Mouse (Mus musculus) A20 (cell line): Measurements from ENCODE around the gene Pde4d.
"Not testable (repeated sequence)": the region's sequence is repeated elsewhere in the genome, so short reads cannot be mapped to it uniquely, and the experiment has no call there.

Source experiments
- DNase-seq: peaks from one replicate; pipeline ENCODE4 v3.0.0-alpha.2; 2011; ENCODE audit warnings: low read depth, low spot score

The Pde4d gene

GRCm38 (mm10) chr13:109881161-109881857 is 1431.6 kb downstream of the Pde4d start:
- no peak for DNase-seq

GRCm38 (mm10) chr13:109883636-109884035 is 1433.9 kb downstream of the Pde4d start:
- no peak for DNase-seq

- no peak for DNase-seq
Observed at GRCm38 (mm10) chr13:109884812-109885211, 1435.1 kb downstream of the Pde4d start.

- no peak for DNase-seq
Observed at GRCm38 (mm10) chr13:109888293-109888692, 1438.5 kb downstream of the Pde4d start.

- no peak for DNase-seq
Observed at GRCm38 (mm10) chr13:109891194-109891909, 1441.6 kb downstream of the Pde4d start.

GRCm38 (mm10) chr13:109891910-109892265 is 1442.1 kb downstream of the Pde4d start:
- no peak for DNase-seq

GRCm38 (mm10) chr13:109899442-109900428 is 1450.0 kb downstream of the Pde4d start:
- DNase-seq: no peak

GRCm38 (mm10) chr13:109901811-109902210 is 1452.1 kb downstream of the Pde4d start:
- DNase-seq: no peak

- DNase-seq: not testable (repeated sequence)
Observed at GRCm38 (mm10) chr13:109902460-109902854, 1452.7 kb downstream of the Pde4d start.

GRCm38 (mm10) chr13:109902855-109903763 is 1453.4 kb downstream of the Pde4d start:
- DNase-seq: no peak

GRCm38 (mm10) chr13:109903764-109904510 is 1454.2 kb downstream of the Pde4d start:
- no peak for DNase-seq

- DNase-seq: no peak
Observed at GRCm38 (mm10) chr13:109906342-109906888, 1456.7 kb downstream of the Pde4d start.

GRCm38 (mm10) chr13:109907634-109908033 is 1457.9 kb downstream of the Pde4d start:
- DNase-seq: no peak

GRCm38 (mm10) chr13:109908386-109908785 is 1458.6 kb downstream of the Pde4d start:
- DNase-seq: no peak

GRCm38 (mm10) chr13:109909111-109909510 is 1459.4 kb downstream of the Pde4d start:
- DNase-seq: no peak

- no peak for DNase-seq
Observed at GRCm38 (mm10) chr13:109910915-109911314, 1461.2 kb downstream of the Pde4d start.

- no peak for DNase-seq
Observed at GRCm38 (mm10) chr13:109912635-109913034, 1462.9 kb downstream of the Pde4d start.

GRCm38 (mm10) chr13:109914246-109914645 is 1464.5 kb downstream of the Pde4d start:
- DNase-seq: no peak

GRCm38 (mm10) chr13:109914846-109915245 is 1465.1 kb downstream of the Pde4d start:
- no peak for DNase-seq

GRCm38 (mm10) chr13:109915501-109915900 is 1465.8 kb downstream of the Pde4d start:
- DNase-seq: no peak
